Mouse (Mus musculus) intestine, postnatal 0 days (tissue): ENCODE results near the gene Wfdc11. TPM values are rescaled to one million over a fixed set of nuclear protein-coding genes. Genes with fewer than 3 reads are reported as not detected.

ENCODE experiments used
- ATAC-seq: fragments of 200-750 bp; cut with Nextera tagmentation; 2 replicates; pipeline ENCODE4 v1.8.0; 2017; ENCODE audit warnings: mild to moderate bottlenecking, moderate TSS enrichment, moderate library complexity
- H3K27ac ChIP-seq: fragments of 300-500 bp; sonication (generic); 2 replicates; pipeline ENCODE4 v1.5.1; 2014; ENCODE audit warnings: mild to moderate bottlenecking, low read depth, low read length, moderate library complexity
- H3K27me3 ChIP-seq: fragments of 300-500 bp; sonication (generic); replicated peaks from 2 replicates; pipeline ENCODE4 v1.6.1; 2014; ENCODE audit warnings: low read length, mixed read lengths; ENCODE audit not compliant: control insufficient read depth, insufficient read depth
- H3K36me3 ChIP-seq: fragments of 300-500 bp; sonication (generic); 2 replicates; pipeline ENCODE4 v1.6.1; 2014; ENCODE audit warnings: mild to moderate bottlenecking, moderate library complexity; ENCODE audit not compliant: control insufficient read depth, insufficient read depth
- H3K4me1 ChIP-seq: fragments of 300-500 bp; sonication (generic); replicated peaks from 2 replicates; pipeline ENCODE4 v1.6.1; 2014; ENCODE audit warnings: antibody characterized with exemption, low read length, mixed read lengths; ENCODE audit not compliant: control insufficient read depth, insufficient read depth
- H3K4me2 ChIP-seq: fragments of 300-500 bp; sonication (generic); replicated peaks from 2 replicates; pipeline ENCODE4 v1.6.1; 2014; ENCODE audit warnings: low read depth, mild to moderate bottlenecking, moderate library complexity
- H3K4me3 ChIP-seq: fragments of 300-500 bp; sonication (generic); 2 replicates; pipeline ENCODE4 v1.5.1; 2014; ENCODE audit warnings: low read depth, low read length
- H3K9ac ChIP-seq: fragments of 300-500 bp; sonication (generic); 2 replicates; pipeline ENCODE4 v1.6.1; 2014; ENCODE audit warnings: mild to moderate bottlenecking, low read depth, low read length
- H3K9me3 ChIP-seq: fragments of 300-500 bp; sonication (generic); 2 replicates; pipeline ENCODE4 v1.6.1; 2016; ENCODE audit warnings: mixed run types; ENCODE audit not compliant: control insufficient read depth
- CTCF ChIP-seq: sonication (generic); IDR thresholded peaks from 2 replicates; pipeline ENCODE4 v1.5.1; 2016; ENCODE audit warnings: low read depth, mild to moderate bottlenecking, control low read depth, antibody characterized with exemption, moderate library complexity
- WGBS: fragments of 180-500 bp; shearing (Covaris S2); extraction: QIAGEN DNeasy Blood & Tissue Kit; methylation state at CpG from one replicate; pipeline ENCODE4 v1.1.7; 2014; 5-methylcytosine and 5-hydroxymethylcytosine counted together
- polyA plus RNA-seq: library from polyadenylated mRNA; unstranded; fragments of >200 nt; fragmentation: Nextera tagmentation; extraction: Ambion mirVana; gene quantifications from 2 replicates; pipeline ENCODE4 v1.2.1, GENCODE M21; 2015

The Wfdc11 gene
- polyA plus RNA-seq, 1 experiment from 2014 or later = not detected

DNA sequence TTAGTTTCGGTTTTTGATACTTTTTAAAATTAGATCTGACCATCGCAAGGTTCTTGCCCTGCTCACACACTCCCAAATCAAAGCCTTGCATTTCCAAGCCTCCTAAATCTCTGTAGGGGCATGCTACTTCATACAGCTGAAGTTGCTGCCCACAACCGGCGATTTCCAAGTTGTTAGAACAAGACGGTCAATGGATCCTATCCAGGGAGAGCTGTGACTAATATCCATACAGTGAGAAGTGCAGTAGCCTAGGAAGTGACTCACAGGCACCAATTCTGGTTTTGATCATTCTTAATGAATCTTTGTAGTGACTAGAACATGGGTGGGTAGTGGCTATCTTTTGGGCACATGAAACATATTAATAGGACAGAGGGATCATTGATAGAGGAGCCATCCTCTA is 27.9 kb upstream of the Wfdc11 start:
- H3K9me3 ChIP-seq = no peaks in the 10 kb centered on the region
- H3K4me3 ChIP-seq = no peak overlapping the region
- H3K9ac ChIP-seq = no peak overlapping the region
- no peaks in the 10 kb centered on the region for H3K36me3 ChIP-seq
- no peak for TF ChIP-seq CTCF
- H3K4me1 ChIP-seq = no peaks in the 10 kb centered on the region
- WGBS = 88% methylated on average over 5 of the region's 5 CpGs
- no peak overlapping the region for H3K27ac ChIP-seq
- no peaks in the 10 kb centered on the region for H3K27me3 ChIP-seq
- no peak overlapping the region for H3K4me2 ChIP-seq
- ATAC-seq = no peak

DNA sequence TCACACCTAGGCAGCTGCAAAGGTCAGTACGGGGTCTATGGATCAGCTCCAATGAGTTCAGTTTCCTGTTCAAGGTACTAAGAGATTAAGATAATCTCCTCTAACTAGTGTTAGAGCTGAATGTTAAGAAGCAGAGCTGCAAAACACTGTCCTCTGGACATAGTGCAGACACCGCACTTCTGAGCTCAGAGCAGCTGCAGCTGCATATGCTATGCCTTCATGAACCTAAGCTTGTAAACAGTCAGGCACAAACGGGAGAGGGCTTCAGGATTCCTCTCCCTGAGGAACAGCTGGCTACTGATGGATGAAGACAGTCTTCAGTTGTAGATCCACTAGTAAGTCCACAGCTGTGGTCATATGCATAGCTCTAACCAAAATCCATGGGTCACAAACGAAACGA is 27.1 kb upstream of the Wfdc11 start:
- Histone ChIP-seq H3K27ac (no peak overlapping the region), H3K9me3 (no peaks in the 10 kb centered on the region), H3K4me2 (no peak overlapping the region), H3K9ac (no peak overlapping the region), H3K4me1 (no peaks in the 10 kb centered on the region), H3K4me3 (no peak overlapping the region), H3K36me3 (no peaks in the 10 kb centered on the region), H3K27me3 (no peaks in the 10 kb centered on the region)
- no peak for ATAC-seq
- 44% methylated on average over 5 of the region's 5 CpGs for WGBS
- TF ChIP-seq CTCF = no peak

DNA sequence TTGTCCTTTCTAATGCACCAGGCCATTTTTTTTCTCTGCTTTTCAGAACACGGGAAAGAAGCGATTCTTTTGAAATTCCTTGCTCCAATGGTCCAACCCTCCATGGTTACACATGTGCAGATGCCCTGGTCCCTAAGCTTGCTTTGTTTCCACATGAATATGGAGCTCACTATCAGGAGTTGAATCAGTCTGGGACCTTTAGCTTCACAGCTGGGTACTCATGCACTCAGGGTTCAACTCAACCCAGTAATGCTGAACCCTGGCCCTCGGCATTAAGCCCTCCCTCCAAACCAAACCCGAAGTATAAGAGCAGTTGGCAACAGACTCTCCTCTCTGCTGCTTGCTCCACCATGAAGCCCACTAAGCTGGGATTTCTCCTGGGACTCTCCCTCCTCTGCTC is 24.3 kb upstream of the Wfdc11 start, which contains the start of gene Spint4:
Gene Spint4 (plus strand): TSS at position 301 of the 400 bp plus-strand sequence.
- 0 out of 2 replicates have a peak, but pooled peaks cover 4% of the 10 kb centered on the region for H3K27me3 ChIP-seq
- TF ChIP-seq CTCF = no peak

DNA sequence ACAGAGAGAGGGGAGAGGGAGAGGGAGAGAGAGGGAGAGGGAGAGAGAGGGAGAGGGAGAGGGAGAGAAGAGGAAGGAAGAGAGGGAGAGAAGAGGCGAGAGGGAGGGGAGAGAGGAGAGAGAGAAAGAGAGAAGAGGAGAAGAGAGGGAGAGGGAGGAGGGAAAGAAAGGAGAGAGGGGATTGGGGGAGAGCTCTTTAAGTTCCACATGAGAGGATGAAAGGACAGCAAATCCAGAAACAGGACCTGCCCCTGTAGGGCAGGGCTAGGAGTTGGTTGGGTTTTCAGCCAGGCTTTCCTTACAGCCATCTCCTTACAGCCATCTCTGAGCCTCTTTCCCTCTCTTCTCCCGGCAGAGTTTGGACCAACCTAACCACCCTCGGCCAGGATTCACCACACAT is 10.9 kb upstream of the Wfdc11 start, which contains the start of gene Wfdc13:
Gene Wfdc13 (plus strand): TSS at position 301 of the 400 bp plus-strand sequence.
- no peaks in the 10 kb centered on the region for H3K27me3 ChIP-seq
- WGBS = 55% methylated on average over 3 of the region's 3 CpGs
- H3K4me1 ChIP-seq = no peaks in the 10 kb centered on the region
- no peak within 1 kb of the TSS for H3K4me3 ChIP-seq
- TF ChIP-seq CTCF = no peak
- H3K36me3 ChIP-seq = no peaks in the 10 kb centered on the region
- H3K9me3 ChIP-seq = no peaks in the 10 kb centered on the region
- H3K9ac ChIP-seq = no peak within 1 kb of the TSS
- ATAC-seq = no peak
- H3K27ac ChIP-seq = no peak within 1 kb of the TSS
- H3K4me2 ChIP-seq = no peak within 1 kb of the TSS

More for the DNA sequence above, 24.3 kb upstream of the Wfdc11 start, which contains the start of gene Spint4:
- Histone ChIP-seq H3K36me3 (no peaks in the 10 kb centered on the region), H3K9ac (no peak within 1 kb of the TSS), H3K4me3 (no peak within 1 kb of the TSS), H3K4me1 (no peaks in the 10 kb centered on the region), H3K4me2 (no peak within 1 kb of the TSS), H3K27ac (no peak within 1 kb of the TSS), H3K9me3 (no peaks in the 10 kb centered on the region)
- ATAC-seq = no peak
- WGBS = 86% methylated on average over 4 of the region's 4 CpGs

DNA sequence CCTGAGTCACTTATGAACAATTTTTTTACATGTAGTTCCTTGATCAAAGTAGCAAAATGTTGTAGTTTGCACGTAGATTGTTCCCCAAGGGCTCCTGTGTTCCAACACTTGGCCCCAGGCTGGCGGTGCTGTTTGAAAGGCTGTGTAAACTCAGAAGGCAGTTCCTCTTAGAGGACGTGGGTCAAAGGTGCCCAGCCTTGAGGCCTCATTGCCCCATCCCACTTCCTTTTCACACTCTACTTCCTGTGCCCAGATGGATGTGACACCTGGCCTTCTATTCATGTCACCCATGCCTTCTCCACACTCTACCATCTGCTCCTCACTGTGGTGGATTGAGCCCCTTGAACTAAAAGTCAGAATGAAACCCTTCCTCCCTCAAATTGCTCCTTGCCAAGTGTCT is 6.0 kb upstream of the Wfdc11 start:
- H3K36me3 ChIP-seq = no peaks in the 10 kb centered on the region
- WGBS = 19% methylated on average over 3 of the region's 3 CpGs
- no peaks in the 10 kb centered on the region for H3K27me3 ChIP-seq
- TF ChIP-seq CTCF = no peak
- no peaks in the 10 kb centered on the region for H3K9me3 ChIP-seq
- no peaks in the 10 kb centered on the region for H3K4me1 ChIP-seq
- H3K4me2 ChIP-seq = no peak overlapping the region
- H3K27ac ChIP-seq = peak overlapping the region; percentile 24; the same call in 1 of the 2 replicates
- H3K4me3 ChIP-seq = no peak overlapping the region
- H3K9ac ChIP-seq = no peak overlapping the region
- peak; percentile 84 for ATAC-seq

DNA sequence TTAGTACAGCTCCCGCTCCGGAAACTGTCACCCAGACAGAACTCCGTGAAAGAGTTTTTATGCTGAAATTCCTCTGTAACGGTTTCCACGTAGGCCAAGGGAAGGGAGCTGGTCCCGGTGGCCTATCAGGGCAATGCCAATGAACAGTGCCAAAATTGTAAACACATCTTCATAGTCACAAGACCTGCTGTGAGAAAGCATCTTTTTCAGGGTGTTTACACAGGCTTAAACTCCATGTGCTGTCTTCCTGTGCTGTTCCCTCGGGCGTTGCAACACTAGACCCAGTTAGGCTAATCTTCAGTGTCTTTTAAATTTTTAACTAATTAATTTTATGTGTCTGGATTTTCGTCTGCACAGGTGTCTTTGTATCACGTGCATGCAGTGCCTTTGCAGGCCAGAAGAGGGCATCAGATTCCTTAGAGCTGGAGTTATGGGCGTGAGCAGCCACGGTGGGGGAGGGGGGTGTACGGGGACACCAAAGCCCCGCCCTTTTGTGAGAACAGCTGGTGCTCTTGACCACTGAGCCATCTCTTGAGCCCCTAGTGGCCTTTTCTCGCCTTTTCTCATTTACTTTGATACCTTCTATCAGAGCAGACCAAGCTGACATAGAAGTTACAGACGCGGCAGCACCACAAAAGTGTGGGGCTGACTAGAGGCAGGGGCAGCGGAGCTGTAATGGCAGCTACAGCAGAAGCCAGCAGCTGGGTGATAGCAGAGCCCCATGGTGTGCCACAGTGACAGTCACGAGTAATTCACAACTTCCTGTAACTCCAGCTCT is 5.2 kb upstream of the Wfdc11 start:
- Histone ChIP-seq H3K36me3 (no peaks in the 10 kb centered on the region), H3K4me2 (peak overlapping the region; percentile 54), H3K27ac (peak overlapping the region; percentile 82; the same call in 1 of the 2 replicates), H3K4me3 (0 out of 2 replicates have a peak overlapping the region, but pooled peaks have one; percentile 7), H3K9me3 (no peaks in the 10 kb centered on the region), H3K4me1 (no peaks in the 10 kb centered on the region), H3K9ac (no peak overlapping the region), H3K27me3 (no peaks in the 10 kb centered on the region)
- TF ChIP-seq CTCF = peak; percentile 95
- WGBS = 18% methylated on average over 19 of the region's 19 CpGs
- ATAC-seq = peak; percentile 77
